Mouse (Mus musculus) liver, postnatal 0 days (tissue): Measurements from ENCODE around the gene Thsd4.

Experiments used
- CTCF ChIP-seq: sonication (generic); IDR thresholded peaks from 2 replicates; pipeline ENCODE4 v1.5.1; 2016; ENCODE audit warnings: antibody characterized with exemption, low read depth
- EP300 ChIP-seq: IDR thresholded peaks from 2 replicates; pipeline ENCODE4 v1.6.1; 2016; ENCODE audit warnings: antibody characterized with exemption, low read depth, mild to moderate bottlenecking

DNA sequence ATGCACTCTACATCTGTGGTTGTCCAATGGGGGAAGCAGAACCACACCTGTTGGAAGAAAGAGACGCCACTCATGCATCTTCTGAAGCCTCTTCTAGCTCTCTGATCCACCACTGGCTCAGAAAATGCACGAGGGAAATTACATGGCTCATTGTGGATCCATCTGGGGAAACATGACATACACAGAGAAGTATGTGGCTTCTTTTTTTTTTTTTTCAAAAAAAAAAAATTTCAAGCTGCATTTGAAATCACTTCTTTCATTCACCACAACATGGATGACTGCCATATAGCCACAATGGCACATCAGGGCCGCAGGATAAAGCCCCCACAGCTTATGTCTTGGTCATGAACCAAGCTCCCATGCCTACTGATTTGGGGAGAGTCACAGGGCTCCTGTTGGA is 6.4 kb upstream of the Thsd4 start:
- TF ChIP-seq CTCF: no peak
- no peak for TF ChIP-seq EP300
